Mouse (Mus musculus) heart, embryonic 14.5 days (tissue): Measurements from ENCODE around the gene Ulk4. TPM values are rescaled to one million over a fixed set of nuclear protein-coding genes. Genes with fewer than 3 reads are reported as not detected.

Source experiments
- ATAC-seq: fragments of 200-750 bp; cut with Nextera tagmentation; 2 replicates; pipeline ENCODE4 v1.8.0; 2017; ENCODE audit warnings: low read depth, moderate TSS enrichment; ENCODE audit not compliant: insufficient number of reproducible peaks, insufficient read depth, low FRiP score
- H3K27ac ChIP-seq, 2 experiments: fragments of 200-500 bp in 1 of 2; fragments of 300-500 bp in 1 of 2; sonication (generic) in 1 of 2; replicated peaks in 1 of 2; 2 replicates each; pipeline ENCODE4 v1.5.1; 2012 to 2014; ENCODE audit warnings: low read depth in 2 of 2, low read length in 2 of 2, control low read depth in 1 of 2, mild to moderate bottlenecking in 1 of 2, mixed read lengths in 1 of 2; ENCODE audit not compliant: control insufficient read depth in 1 of 2, insufficient read depth in 1 of 2
- H3K27me3 ChIP-seq: fragments of 300-500 bp; sonication (generic); 2 replicates; pipeline ENCODE4 v1.6.1; 2014; ENCODE audit warnings: mild to moderate bottlenecking, low read length, control low read depth; ENCODE audit not compliant: control insufficient read depth, insufficient read depth
- H3K36me3 ChIP-seq: fragments of 300-500 bp; sonication (generic); 2 replicates; pipeline ENCODE4 v1.6.1; 2014; ENCODE audit warnings: mild to moderate bottlenecking, control low read depth, low read length, mixed read lengths; ENCODE audit not compliant: control insufficient read depth, insufficient read depth
- H3K4me1 ChIP-seq, 2 experiments: fragments of 200-500 bp in 1 of 2; fragments of 300-500 bp in 1 of 2; sonication (generic) in 1 of 2; 2 replicates each; pipeline ENCODE4 v1.6.1; 2012 to 2014; ENCODE audit warnings: low read length in 2 of 2, control low read depth in 1 of 2, mixed read lengths in 1 of 2; ENCODE audit not compliant: control insufficient read depth in 2 of 2, insufficient read depth in 2 of 2
- H3K4me2 ChIP-seq: fragments of 300-500 bp; sonication (generic); 2 replicates; pipeline ENCODE4 v1.6.1; 2014; ENCODE audit warnings: mild to moderate bottlenecking, low read length
- H3K4me3 ChIP-seq, 2 experiments: fragments of 200-500 bp in 1 of 2; fragments of 300-500 bp in 1 of 2; sonication (generic) in 1 of 2; 2 replicates each; pipeline ENCODE4 v1.5.1; 2012 to 2014; ENCODE audit warnings: low read length in 2 of 2, mild to moderate bottlenecking in 2 of 2, control low read depth in 1 of 2, low read depth in 1 of 2, moderate library complexity in 1 of 2; ENCODE audit not compliant: control insufficient read depth in 1 of 2, insufficient read depth in 1 of 2
- H3K9ac ChIP-seq: fragments of 300-500 bp; sonication (generic); 2 replicates; pipeline ENCODE4 v1.6.1; 2014; ENCODE audit warnings: mild to moderate bottlenecking, low read length
- H3K9me3 ChIP-seq: fragments of 300-500 bp; sonication (generic); 2 replicates; pipeline ENCODE4 v1.6.1; 2016; ENCODE audit warnings: low read length, control low read depth; ENCODE audit not compliant: control insufficient read depth
- WGBS: fragments of 180-500 bp; shearing (Covaris S2); extraction: QIAGEN DNeasy Blood & Tissue Kit; methylation state at CpG from one replicate; pipeline ENCODE4 v1.1.7; 2014; 5-methylcytosine and 5-hydroxymethylcytosine counted together
- polyA plus RNA-seq: library from polyadenylated mRNA; unstranded; fragments of >200 nt; fragmentation: Nextera tagmentation; extraction: Ambion mirVana; gene quantifications from 2 replicates; pipeline ENCODE4 v1.2.1, GENCODE M21; 2014

Gene Ulk4
- polyA plus RNA-seq, 1 experiment from 2014 or later = 95.4 TPM

GRCm38 (mm10) chr9:121099453-121099852, 177.5 kb downstream of the Ulk4 start:
- Histone ChIP-seq H3K36me3 (no peaks in the 10 kb centered on the region), H3K9ac (no peak overlapping the region), H3K27me3 (no peaks in the 10 kb centered on the region), H3K27ac (no peak overlapping the region), H3K9me3 (peaks cover 10% of the 10 kb centered on the region), H3K4me1 (no peaks in the 10 kb centered on the region), H3K4me2 (no peak overlapping the region), H3K4me3 (no peak overlapping the region)
- no peak for ATAC-seq
- 81% methylated on average over 10 of the region's 10 CpGs for WGBS

- no peak overlapping the region for H3K9ac ChIP-seq
- 75% methylated on average over 7 of the region's 7 CpGs for WGBS
- H3K4me3 ChIP-seq = no peak overlapping the region
- peaks cover 5% of the 10 kb centered on the region; the same call in 1 of the 2 replicates for H3K9me3 ChIP-seq
- ATAC-seq = no peak
- no peak overlapping the region for H3K27ac ChIP-seq
- no peaks in the 10 kb centered on the region for H3K36me3 ChIP-seq
- H3K27me3 ChIP-seq = no peaks in the 10 kb centered on the region
- no peaks in the 10 kb centered on the region for H3K4me1 ChIP-seq
- no peak overlapping the region for H3K4me2 ChIP-seq
Observed at GRCm38 (mm10) chr9:121093760-121094159, 183.2 kb downstream of the Ulk4 start.

GRCm38 (mm10) chr9:121092568-121092967, 184.4 kb downstream of the Ulk4 start:
- H3K36me3 ChIP-seq = no peaks in the 10 kb centered on the region
- no peak overlapping the region for H3K4me3 ChIP-seq
- no peak overlapping the region for H3K27ac ChIP-seq
- no peak overlapping the region for H3K9ac ChIP-seq
- no peak for ATAC-seq
- WGBS = 80% methylated on average over 5 of the region's 5 CpGs
- H3K4me2 ChIP-seq = no peak overlapping the region
- no peaks in the 10 kb centered on the region for H3K4me1 ChIP-seq
- H3K27me3 ChIP-seq = no peaks in the 10 kb centered on the region
- H3K9me3 ChIP-seq = peaks cover 5% of the 10 kb centered on the region; the same call in 1 of the 2 replicates

GRCm38 (mm10) chr9:121091016-121091735, 185.8 kb downstream of the Ulk4 start:
- no peak overlapping the region for H3K9ac ChIP-seq
- H3K4me3 ChIP-seq = no peak overlapping the region
- 85% methylated on average over 10 of the region's 10 CpGs for WGBS
- no peak for ATAC-seq
- H3K4me2 ChIP-seq = no peak overlapping the region
- peaks cover 3% of the 10 kb centered on the region; the same call in 1 of the 2 replicates for H3K9me3 ChIP-seq
- H3K36me3 ChIP-seq = no peaks in the 10 kb centered on the region
- no peaks in the 10 kb centered on the region for H3K4me1 ChIP-seq
- no peak overlapping the region for H3K27ac ChIP-seq
- no peaks in the 10 kb centered on the region for H3K27me3 ChIP-seq

GRCm38 (mm10) chr9:121087661-121088060, 189.3 kb downstream of the Ulk4 start:
- 43% methylated on average over 8 of the region's 8 CpGs for WGBS
- Histone ChIP-seq H3K4me1 (no peaks in the 10 kb centered on the region), H3K4me3 (no peak overlapping the region), H3K27ac (no peak overlapping the region), H3K9ac (no peak overlapping the region), H3K4me2 (no peak overlapping the region), H3K36me3 (no peaks in the 10 kb centered on the region), H3K27me3 (no peaks in the 10 kb centered on the region), H3K9me3 (no peaks in the 10 kb centered on the region)
- ATAC-seq = no peak

GRCm38 (mm10) chr9:121084191-121084590, 192.8 kb downstream of the Ulk4 start:
- H3K36me3 ChIP-seq = no peaks in the 10 kb centered on the region
- no peak for ATAC-seq
- H3K9ac ChIP-seq = no peak overlapping the region
- H3K4me1 ChIP-seq = peaks cover 0 to 6% of the 10 kb centered on the region in 2 experiments; a peak in 2 of 4 replicates
- H3K27me3 ChIP-seq = no peaks in the 10 kb centered on the region
- no peaks in the 10 kb centered on the region for H3K9me3 ChIP-seq
- WGBS = 90% methylated on average over 4 of the region's 4 CpGs
- no peak overlapping the region for H3K4me3 ChIP-seq
- H3K4me2 ChIP-seq = no peak overlapping the region
- H3K27ac ChIP-seq = no peak overlapping the region

DNA sequence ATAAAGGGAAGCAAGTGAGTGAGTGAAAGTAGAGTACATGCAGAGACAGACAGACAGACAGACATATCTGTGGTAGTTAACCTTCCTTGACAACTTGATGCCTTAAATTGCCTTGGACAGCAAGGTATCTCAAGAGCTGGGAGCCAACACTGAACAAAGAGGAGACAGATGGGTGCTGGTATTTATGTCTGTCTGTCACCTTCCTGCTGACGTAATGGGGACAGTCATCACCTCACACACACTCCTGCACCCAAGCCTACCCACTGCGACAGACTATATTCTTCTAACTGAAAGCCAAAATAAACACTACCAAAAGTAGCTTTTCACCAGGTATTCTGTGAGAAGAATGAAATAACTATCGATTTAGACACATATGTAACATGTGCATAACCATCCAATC, 196.2 kb downstream of the Ulk4 start:
- Histone ChIP-seq H3K9ac (no peak overlapping the region), H3K4me1 (peaks cover 0 to 6% of the 10 kb centered on the region in 2 experiments; a peak in 2 of 4 replicates), H3K9me3 (no peaks in the 10 kb centered on the region), H3K27me3 (no peaks in the 10 kb centered on the region), H3K36me3 (no peaks in the 10 kb centered on the region), H3K4me3 (no peak overlapping the region), H3K4me2 (no peak overlapping the region), H3K27ac (no peak overlapping the region)
- 70% methylated on average over 3 of the region's 3 CpGs for WGBS
- no peak for ATAC-seq

DNA sequence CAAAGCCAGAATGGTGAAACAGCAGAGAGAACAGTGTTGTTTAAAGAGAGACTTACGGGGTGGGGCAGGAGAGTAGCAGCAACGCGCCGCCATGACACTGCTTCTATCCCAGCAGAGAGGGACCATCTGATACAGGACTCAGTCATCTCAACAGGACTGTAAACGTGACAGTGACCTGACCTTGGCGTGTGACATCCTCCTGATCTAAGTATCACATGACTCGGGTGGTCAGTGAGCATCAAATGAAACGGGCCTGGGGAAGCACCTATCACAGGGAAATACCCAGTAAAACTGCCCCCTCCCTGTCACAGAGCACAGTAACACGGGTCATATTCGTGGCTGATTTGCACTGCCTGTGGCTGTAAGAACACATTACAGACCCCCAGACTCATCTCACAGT, 196.6 kb downstream of the Ulk4 start:
- Histone ChIP-seq H3K9ac (no peak overlapping the region), H3K27me3 (no peaks in the 10 kb centered on the region), H3K4me3 (no peak overlapping the region), H3K4me2 (no peak overlapping the region), H3K4me1 (peaks cover 0 to 6% of the 10 kb centered on the region in 2 experiments; a peak in 2 of 4 replicates), H3K36me3 (no peaks in the 10 kb centered on the region), H3K27ac (no peak overlapping the region), H3K9me3 (no peaks in the 10 kb centered on the region)
- 74% methylated on average over 10 of the region's 10 CpGs for WGBS
- ATAC-seq = no peak
